Mouse (Mus musculus) bone marrow macrophage, adult 2 months (primary cell): ENCODE measurements around the gene Igf2bp3. TPM values are rescaled to one million over a fixed set of nuclear protein-coding genes. Genes with fewer than 3 reads are reported as not detected.

Source experiments
- H3K27ac ChIP-seq: 2 replicates; pipeline ENCODE4 v1.5.1; 2012; ENCODE audit warnings: low read depth, low read length; ENCODE audit not compliant: insufficient read depth
- H3K4me1 ChIP-seq: 2 replicates; pipeline ENCODE4 v1.6.1; 2012; ENCODE audit warnings: low read length; ENCODE audit not compliant: control insufficient read depth, insufficient read depth
- H3K4me3 ChIP-seq: 2 replicates; pipeline ENCODE4 v1.5.1; 2012; ENCODE audit warnings: mild to moderate bottlenecking, low read length, moderate library complexity; ENCODE audit not compliant: insufficient read depth
- CTCF ChIP-seq: IDR thresholded peaks from 2 replicates; pipeline ENCODE4 v1.5.1; 2012; ENCODE audit warnings: low read depth, mild to moderate bottlenecking, low read length, moderate library complexity
- POLR2A ChIP-seq: IDR thresholded peaks from 2 replicates; pipeline ENCODE4 v1.6.1; 2012; ENCODE audit warnings: mild to moderate bottlenecking, low read depth, low read length, borderline replicate concordance
- polyA plus RNA-seq: library from polyadenylated mRNA; stranded (reverse); fragments of >200 nt; gene quantifications from 2 replicates; pipeline ENCODE4 v1.2.4, GENCODE M21; 2012; ENCODE audit not compliant: missing spikeins, insufficient read depth, insufficient read length

Gene Igf2bp3
- polyA plus RNA-seq, 1 experiment = 0.79 TPM

DNA sequence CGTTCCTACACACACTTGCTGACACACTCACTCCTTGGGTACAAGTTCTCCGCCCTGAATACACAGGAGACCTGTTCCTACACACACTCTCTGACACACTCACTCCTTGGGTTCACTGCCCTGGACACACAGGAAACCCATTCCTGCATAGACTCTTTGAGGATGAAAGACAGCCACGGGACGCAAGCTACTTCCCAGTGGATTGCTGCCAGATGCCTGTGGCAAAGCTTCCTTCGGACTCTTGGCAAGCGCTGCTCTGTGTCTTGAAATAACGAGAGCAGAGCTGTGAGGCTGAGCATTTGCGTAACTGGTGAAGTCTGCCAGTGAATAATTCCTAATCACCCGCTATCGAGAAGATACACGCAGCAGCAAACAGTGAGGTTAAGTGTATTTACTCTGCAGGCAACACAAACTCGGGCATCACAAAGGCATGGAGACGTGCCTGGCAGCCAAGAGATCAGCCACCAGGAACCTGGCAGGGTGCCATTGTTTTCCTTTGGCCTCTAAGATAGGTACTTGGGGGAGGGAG is 117.8 kb downstream of the Igf2bp3 start:
- TF ChIP-seq CTCF (no peak), POLR2A (no peak)
- H3K4me3 ChIP-seq = peak overlapping the region; percentile 18
- peaks cover 38% of the 10 kb centered on the region for H3K4me1 ChIP-seq
- peak overlapping the region; percentile 91 for H3K27ac ChIP-seq

DNA sequence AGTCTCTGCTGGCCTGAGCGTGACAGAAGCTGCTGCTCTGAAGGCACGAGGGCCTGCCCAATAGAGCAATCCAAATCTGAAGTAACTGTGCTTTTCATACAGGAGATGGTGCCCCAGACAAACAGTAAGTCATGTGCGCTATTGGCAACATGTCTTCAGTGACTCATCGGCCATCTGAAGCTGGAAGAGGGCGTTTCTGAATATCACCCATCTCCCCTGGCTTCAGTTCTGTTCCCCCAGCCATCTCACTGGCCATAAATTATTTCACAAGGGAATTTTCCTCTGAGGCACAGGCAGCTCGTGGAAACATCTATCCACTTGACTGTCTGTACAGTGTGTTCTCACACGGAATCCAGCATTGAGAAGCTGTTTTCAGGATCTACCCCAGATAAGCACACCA is 118.3 kb downstream of the Igf2bp3 start:
- Histone ChIP-seq H3K4me1 (peaks cover 38% of the 10 kb centered on the region), H3K4me3 (peak overlapping the region; percentile 18), H3K27ac (peak overlapping the region; percentile 91)
- TF ChIP-seq CTCF (no peak), POLR2A (no peak)

GRCm38 (mm10) chr6:49094968-49095367 is 119.8 kb downstream of the Igf2bp3 start:
- Histone ChIP-seq H3K27ac (no peak overlapping the region), H3K4me1 (peaks cover 38% of the 10 kb centered on the region)

DNA sequence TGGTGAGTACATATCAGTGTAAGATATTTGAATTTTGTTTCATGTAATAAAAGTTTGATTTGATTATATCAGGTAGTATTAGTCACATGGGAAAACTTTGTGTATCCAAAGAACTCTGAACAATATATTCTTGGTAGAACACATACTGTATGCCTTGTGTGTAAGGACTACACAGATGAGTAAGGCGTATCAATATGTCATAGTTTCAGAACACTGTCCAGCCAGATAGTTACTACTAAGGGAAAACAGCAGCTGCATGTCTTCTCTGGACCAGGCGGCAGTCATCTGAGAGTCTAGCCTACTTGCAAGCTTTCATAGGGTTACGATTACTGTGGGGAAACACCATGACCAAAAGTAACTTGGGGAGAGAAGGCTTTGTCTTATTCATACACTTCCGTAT is 131.7 kb downstream of the Igf2bp3 start:
- Histone ChIP-seq H3K4me1 (no peaks in the 10 kb centered on the region), H3K4me3 (no peak overlapping the region), H3K27ac (no peak overlapping the region)
- TF ChIP-seq CTCF (no peak), POLR2A (no peak)

More at GRCm38 (mm10) chr6:49094968-49095367, 119.8 kb downstream of the Igf2bp3 start:
- TF ChIP-seq CTCF = no peak
- TF ChIP-seq POLR2A = no peak
- H3K4me3 ChIP-seq = no peak overlapping the region

- TF ChIP-seq CTCF (no peak), POLR2A (no peak)
- Histone ChIP-seq H3K27ac (no peak overlapping the region), H3K4me3 (no peak overlapping the region), H3K4me1 (peaks cover 6% of the 10 kb centered on the region)
Observed at GRCm38 (mm10) chr6:49079313-49079712, 135.4 kb downstream of the Igf2bp3 start.

GRCm38 (mm10) chr6:49077894-49078293 is 136.9 kb downstream of the Igf2bp3 start:
- TF ChIP-seq CTCF (no peak), POLR2A (no peak)
- H3K4me1 ChIP-seq = peaks cover 6% of the 10 kb centered on the region
- H3K4me3 ChIP-seq = no peak overlapping the region
- no peak overlapping the region for H3K27ac ChIP-seq

GRCm38 (mm10) chr6:49074117-49074490 is 140.7 kb downstream of the Igf2bp3 start:
- Histone ChIP-seq H3K4me1 (peaks cover 11% of the 10 kb centered on the region), H3K27ac (peak overlapping the region; percentile 64), H3K4me3 (peak overlapping the region; percentile 92)
- TF ChIP-seq POLR2A = no peak
- no peak for TF ChIP-seq CTCF

- H3K4me3 ChIP-seq = peak within 1 kb of the TSS; percentile 92
- H3K4me1 ChIP-seq = peaks cover 11% of the 10 kb centered on the region
- peak within 1 kb of the TSS; percentile 69 for H3K27ac ChIP-seq
- TF ChIP-seq CTCF = no peak
- no peak for TF ChIP-seq POLR2A
Observed at GRCm38 (mm10) chr6:49073304-49074116, 141.2 kb downstream of the Igf2bp3 start, which contains the start of gene Malsu1. TSS of gene Malsu1 (plus strand) at chr6:49073795.

DNA sequence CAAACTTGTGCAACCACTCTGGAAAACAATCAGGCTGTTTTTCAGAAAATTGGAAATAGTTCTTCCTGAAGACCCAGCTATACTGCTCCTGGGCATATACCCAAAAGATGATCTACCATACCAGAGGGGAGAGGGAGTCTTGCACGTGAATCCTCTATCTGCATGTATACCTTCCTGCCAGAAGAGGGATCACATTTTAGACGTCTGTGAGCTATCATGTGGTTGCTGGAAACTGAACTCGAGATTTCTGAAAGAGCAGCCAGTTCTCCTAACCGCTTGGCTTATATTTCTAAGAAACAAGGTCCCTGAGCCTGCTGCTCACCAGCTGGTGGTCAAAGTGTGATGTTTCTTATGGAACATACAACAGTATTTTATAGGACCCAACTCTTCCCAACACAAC is 146.4 kb downstream of the Igf2bp3 start:
- TF ChIP-seq CTCF (no peak), POLR2A (no peak)
- Histone ChIP-seq H3K4me3 (no peak overlapping the region), H3K4me1 (peaks cover 5% of the 10 kb centered on the region), H3K27ac (no peak overlapping the region)
